Mouse (Mus musculus) bone marrow, adult 2 months (tissue): ENCODE measurements around the gene Urad.

Source experiments
- CTCF ChIP-seq: fragments of 200-500 bp; IDR thresholded peaks from 2 replicates; pipeline ENCODE4 v1.5.1; 2011; ENCODE audit warnings: low read length, control low read depth; ENCODE audit not compliant: control insufficient read depth, insufficient read depth
- POLR2A ChIP-seq: fragments of 200-500 bp; IDR thresholded peaks from 2 replicates; pipeline ENCODE4 v1.6.1; 2011; ENCODE audit warnings: low read depth, mild to moderate bottlenecking, control low read depth, low read length, borderline replicate concordance; ENCODE audit not compliant: control insufficient read depth

DNA sequence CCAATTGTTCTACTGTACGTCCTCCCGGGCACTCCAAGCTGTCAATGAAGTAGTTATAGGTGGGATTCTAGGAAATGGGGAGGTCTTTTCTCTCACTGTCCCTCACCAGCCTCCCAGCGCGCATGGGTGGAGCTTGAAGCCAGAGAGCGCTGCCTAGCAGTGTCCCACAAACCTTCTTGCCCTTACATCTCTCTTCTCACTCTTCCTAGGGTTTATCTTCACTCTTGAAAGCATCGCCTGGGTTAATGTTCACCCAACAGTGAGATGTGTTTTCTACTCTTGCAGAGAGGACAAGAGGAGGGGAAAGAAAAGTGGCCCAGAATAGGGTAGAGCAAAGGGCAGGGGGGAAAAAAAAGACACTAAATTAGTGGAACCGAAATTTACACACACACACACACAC, 4.9 kb downstream of the Urad start:
- TF ChIP-seq CTCF (no peak), POLR2A (no peak)
